Mouse (Mus musculus) CH12.LX (cell line): ENCODE results near the gene Zfp597.

Experiments used
- CTCF ChIP-seq, 2 experiments: IDR thresholded peaks in 1 of 2; conservative IDR thresholded peaks in 1 of 2; 2 replicates each; pipeline ENCODE4 v1.5.1; 2011 to 2012; ENCODE audit warnings: low read depth in 2 of 2, low read length in 2 of 2, improper control_type of control experiment in 1 of 2, inconsistent platforms in 1 of 2, mild to moderate bottlenecking in 1 of 2, moderate library complexity in 1 of 2
- ELF1 ChIP-seq: IDR thresholded peaks from 2 replicates; pipeline ENCODE4 v1.6.1; 2014; ENCODE audit warnings: low read depth, mild to moderate bottlenecking, inconsistent platforms, low read length, improper control_type of control experiment
- EP300 ChIP-seq: IDR thresholded peaks from 2 replicates; pipeline ENCODE4 v1.6.1; 2011; ENCODE audit warnings: low read length, improper control_type of control experiment
- KAT2A ChIP-seq: IDR thresholded peaks from 2 replicates; pipeline ENCODE4 v1.6.1; 2012; ENCODE audit warnings: low read length, improper control_type of control experiment, inconsistent platforms; ENCODE audit not compliant: insufficient replicate concordance
- MAX ChIP-seq: IDR thresholded peaks from 2 replicates; pipeline ENCODE4 v1.6.1; 2011; ENCODE audit warnings: low read length, improper control_type of control experiment
- PAX5 ChIP-seq: IDR thresholded peaks from 2 replicates; pipeline ENCODE4 v1.6.1; 2012; ENCODE audit warnings: low read length, inconsistent platforms, mixed read lengths
- POLR2A ChIP-seq: IDR thresholded peaks from 2 replicates; pipeline ENCODE4 v1.6.1; 2011; ENCODE audit warnings: low read depth, mild to moderate bottlenecking, improper control_type of control experiment, low read length
- RCOR1 ChIP-seq: conservative IDR thresholded peaks from 2 replicates; pipeline ENCODE4 v1.6.1; 2012; ENCODE audit warnings: low read depth, mild to moderate bottlenecking, inconsistent platforms, low read length, improper control_type of control experiment
- SMC3 ChIP-seq: IDR thresholded peaks from 2 replicates; pipeline ENCODE4 v1.6.1; 2011; ENCODE audit warnings: low read depth, low read length, improper control_type of control experiment
- TBP ChIP-seq: conservative IDR thresholded peaks from 2 replicates; pipeline ENCODE4 v1.6.1; 2011; ENCODE audit warnings: low read depth, low read length, improper control_type of control experiment
- USF1 ChIP-seq: IDR thresholded peaks from 2 replicates; pipeline ENCODE4 v1.6.1; 2014; ENCODE audit warnings: low read depth, mild to moderate bottlenecking, inconsistent platforms, low read length, improper control_type of control experiment
- ZC3H11A ChIP-seq: IDR thresholded peaks from 2 replicates; pipeline ENCODE4 v1.6.1; 2012; ENCODE audit warnings: low read depth, mild to moderate bottlenecking, inconsistent platforms, low read length, improper control_type of control experiment
- ZNF384 ChIP-seq: IDR thresholded peaks from 2 replicates; pipeline ENCODE4 v1.6.1; 2012; ENCODE audit warnings: low read depth, low read length, improper control_type of control experiment, inconsistent platforms

DNA sequence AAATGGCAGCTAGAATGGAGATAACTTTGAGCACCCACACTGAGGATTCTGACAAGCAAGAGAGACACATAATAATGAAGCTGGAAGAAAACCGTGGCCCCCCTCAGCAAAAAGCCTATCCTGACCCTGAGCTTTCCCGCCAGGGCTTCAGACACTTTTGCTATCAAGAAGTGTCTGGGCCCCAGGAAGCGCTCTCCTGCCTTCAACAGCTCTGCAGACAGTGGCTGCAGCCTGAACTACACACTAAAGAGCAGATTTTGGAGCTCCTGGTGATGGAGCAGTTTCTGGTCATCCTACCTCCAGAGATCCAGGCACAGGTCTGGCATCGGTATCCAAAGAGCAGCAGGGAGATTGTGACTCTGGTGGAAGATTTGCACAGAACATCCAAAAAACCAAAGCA is 36.5 kb downstream of the Zfp597 start:
- no peak for TF ChIP-seq POLR2A
- no peak for TF ChIP-seq RCOR1
- TF ChIP-seq MAX = no peak
- no peak for TF ChIP-seq USF1
- no peak for TF ChIP-seq PAX5
- no peak for TF ChIP-seq CTCF (conservative IDR thresholded peaks at IDR 0.05 in 1 of 2, IDR thresholded peaks at IDR 0.05 in 1 of 2; ENCODE audit: low read depth in 2 of 2, low read length in 2 of 2)
- TF ChIP-seq EP300 = no peak
- no peak for TF ChIP-seq TBP
- no peak for TF ChIP-seq SMC3
- TF ChIP-seq ELF1 = no peak
- TF ChIP-seq ZC3H11A = no peak
- TF ChIP-seq ZNF384 = no peak
- no peak for TF ChIP-seq KAT2A
